Mouse (Mus musculus): Measurements from ENCODE around the gene Wfdc18. TPM values are rescaled to one million over a fixed set of nuclear protein-coding genes. Genes with fewer than 3 reads are reported as not detected.

Gene Wfdc18
- polyA plus RNA-seq, 1 experiment from 2014 or later, result not detected

DNA sequence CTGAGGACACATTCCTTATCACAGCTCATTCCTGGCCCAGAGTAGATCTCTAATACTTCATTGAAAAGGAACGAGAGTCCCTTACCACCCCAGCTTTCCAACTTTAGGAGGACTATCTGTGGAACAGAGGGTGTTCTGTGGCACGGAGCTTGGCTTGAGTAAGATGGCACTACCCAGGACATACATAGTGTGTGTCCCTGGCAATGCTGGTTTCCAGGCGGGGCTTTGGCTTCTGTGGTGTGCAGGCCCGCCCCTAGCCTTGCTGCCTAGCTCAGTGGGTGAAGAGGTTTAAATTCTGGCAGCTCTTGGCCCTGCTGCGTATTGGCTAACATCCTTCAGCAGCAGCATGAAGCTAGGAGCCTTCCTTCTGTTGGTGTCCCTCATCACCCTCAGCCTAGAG lies 37.9 kb downstream of the Wfdc18 start, which contains the start of gene Wfdc21:
Wfdc21 (plus strand) TSS at position 260 of the 400 bp plus-strand sequence.
- no peak for ATAC-seq
- Histone ChIP-seq H3K9ac (no peak within 1 kb of the TSS), H3K4me1 (no peaks in the 10 kb centered on the region), H3K4me3 (no peak within 1 kb of the TSS), H3K27ac (no peak within 1 kb of the TSS), H3K36me3 (ENCODE audit: poor library complexity, severe bottlenecking) (no peaks in the 10 kb centered on the region), H3K9me3 (replicated peaks) (no peaks in the 10 kb centered on the region), H3K27me3 (peaks cover 39% of the 10 kb centered on the region), H3K4me2 (no peak within 1 kb of the TSS)
- WGBS, result 81% methylated on average over 5 of the region's 5 CpGs

DNA sequence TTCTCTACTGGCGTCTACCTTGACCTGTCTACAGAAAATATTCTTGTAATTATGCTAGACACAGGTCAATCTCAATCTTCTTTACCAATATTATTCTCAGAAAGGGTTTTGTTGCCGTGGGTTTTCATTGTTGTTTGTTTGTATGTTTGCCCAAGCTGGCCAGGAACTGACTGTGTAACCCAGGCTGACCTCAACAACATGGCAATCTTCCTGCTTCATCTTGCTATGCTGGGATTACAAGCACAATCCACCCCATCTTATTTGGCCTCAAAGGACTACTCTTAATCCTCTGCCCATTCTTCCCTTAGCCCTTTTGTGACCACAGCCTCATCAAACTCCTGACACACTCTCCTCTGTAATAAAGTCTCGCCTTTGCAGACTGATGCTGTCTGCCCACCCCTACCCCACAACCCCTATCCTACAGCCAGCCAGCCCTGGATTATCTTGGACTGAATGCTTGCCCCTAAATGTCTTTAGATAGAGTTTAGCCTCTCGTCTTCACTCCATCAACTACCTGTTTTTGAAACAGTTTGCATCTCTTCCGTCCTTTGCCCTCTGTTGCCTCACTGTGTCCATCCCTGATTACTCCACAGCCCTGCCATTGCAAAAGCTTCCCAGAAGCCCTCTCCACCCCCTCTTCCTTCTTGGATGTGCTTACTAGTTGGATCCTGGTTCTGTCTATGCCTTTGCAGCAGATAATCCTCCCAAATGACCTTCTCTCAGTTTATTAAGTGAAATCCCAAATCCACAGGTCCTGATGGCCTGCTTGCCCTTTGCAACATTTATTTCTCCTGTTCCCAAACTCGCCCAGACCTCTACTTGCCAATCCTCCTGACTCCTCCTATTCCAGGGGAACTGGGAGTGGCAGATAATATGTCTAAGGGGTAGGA lies 38.8 kb downstream of the Wfdc18 start:
- no peaks in the 10 kb centered on the region for H3K9me3 ChIP-seq (replicated peaks)
- no peak overlapping the region for H3K27ac ChIP-seq
- no peak overlapping the region for H3K4me3 ChIP-seq
- no peaks in the 10 kb centered on the region for H3K36me3 ChIP-seq (ENCODE audit: poor library complexity, severe bottlenecking)
- H3K9ac ChIP-seq, result no peak overlapping the region
- 64% methylated on average over 6 of the region's 6 CpGs for whole genome bisulfite sequencing
- H3K4me1 ChIP-seq, result no peaks in the 10 kb centered on the region
- H3K4me2 ChIP-seq, result no peak overlapping the region
- ATAC-seq, result no peak
- H3K27me3 ChIP-seq, result peaks cover 47% of the 10 kb centered on the region

DNA sequence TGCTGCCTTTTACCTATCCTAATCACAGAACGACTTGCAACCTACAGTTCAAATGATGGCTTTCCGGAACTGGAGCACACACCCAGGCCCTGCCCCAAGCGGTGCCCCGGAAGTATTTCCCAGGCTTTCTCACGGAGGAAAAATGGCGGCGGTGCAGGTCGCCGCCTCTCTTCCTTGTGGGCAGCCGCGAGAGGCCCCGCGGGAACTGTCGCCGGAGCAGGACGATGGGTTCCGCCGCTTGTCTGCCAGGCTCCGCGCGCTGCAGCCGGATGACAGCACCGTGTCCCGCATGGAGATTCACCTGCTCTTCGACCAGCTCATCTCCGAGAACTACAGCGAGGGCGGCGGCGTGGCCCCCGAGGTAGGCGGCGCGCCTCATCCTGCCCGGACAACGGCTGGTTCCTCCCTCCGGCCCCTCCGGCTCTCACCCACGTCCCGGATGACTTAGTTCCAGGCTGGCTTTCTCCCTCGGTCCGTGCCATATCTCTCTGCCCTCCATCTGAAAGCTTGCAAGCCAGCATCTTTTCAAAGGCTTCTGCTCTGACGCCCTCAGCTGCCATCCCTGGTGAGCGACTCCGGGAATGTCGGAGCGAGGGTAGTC lies 44.9 kb downstream of the Wfdc18 start, which contains the start of gene Heatr6:
Heatr6 (plus strand) TSS at position 116 of the 601 bp plus-strand sequence.
- Histone ChIP-seq H3K9me3 (replicated peaks) (no peaks in the 10 kb centered on the region), H3K27ac (peak within 1 kb of the TSS; percentile 84), H3K9ac (peak within 1 kb of the TSS; percentile 86), H3K4me2 (peak within 1 kb of the TSS; percentile 70), H3K4me3 (peak within 1 kb of the TSS; percentile 78), H3K36me3 (ENCODE audit: poor library complexity, severe bottlenecking) (peaks cover 30% of the 10 kb centered on the region), H3K4me1 (peaks cover 16% of the 10 kb centered on the region), H3K27me3 (peaks cover 19% of the 10 kb centered on the region)
- peak; percentile 98 for ATAC-seq
- under 1% methylated on average over 47 of the region's 47 CpGs for WGBS

DNA sequence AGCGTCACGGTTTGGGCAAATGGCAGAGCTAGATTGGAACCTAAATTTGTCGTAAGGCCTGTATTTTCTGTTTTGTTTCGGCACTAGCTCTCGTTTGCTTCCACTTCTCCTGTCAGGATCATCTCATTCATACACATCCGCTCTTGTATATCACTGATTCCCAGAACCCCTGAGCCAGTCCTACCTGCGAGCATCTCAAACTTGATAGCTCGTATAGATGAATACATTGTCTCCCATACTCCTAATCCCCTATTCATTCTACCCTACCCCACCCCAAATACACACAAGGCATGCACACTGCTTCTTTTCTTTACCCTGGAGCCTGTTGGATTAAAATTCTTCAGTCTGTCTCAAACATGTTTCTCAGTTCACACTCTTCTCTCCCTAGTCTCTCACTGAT lies 45.4 kb downstream of the Wfdc18 start:
- peak; percentile 34; the same call in 1 of the 2 replicates for ATAC-seq

More for the DNA sequence above, 45.4 kb downstream of the Wfdc18 start:
- H3K27me3 ChIP-seq, result peaks cover 14% of the 10 kb centered on the region
- H3K4me2 ChIP-seq, result peak overlapping the region; percentile 70
- WGBS, result 3% methylated on average over 8 of the region's 8 CpGs
- peak overlapping the region; percentile 78 for H3K4me3 ChIP-seq
- H3K9me3 ChIP-seq (replicated peaks), result no peaks in the 10 kb centered on the region
- peaks cover 16% of the 10 kb centered on the region for H3K4me1 ChIP-seq
- peaks cover 35% of the 10 kb centered on the region for H3K36me3 ChIP-seq (ENCODE audit: poor library complexity, severe bottlenecking)
- H3K9ac ChIP-seq, result peak overlapping the region; percentile 86
- peak overlapping the region; percentile 84; the same call in 1 of the 2 replicates for H3K27ac ChIP-seq

Other genes with a start within 250 kb of the Wfdc18 start
- 2.5 TPM in 2 replicates for gene Mmp28, start 245.9 kb upstream of the Wfdc18 start, polyA plus RNA-seq (2015; fragmentation: Nextera tagmentation; extraction: Ambion mirVana)
- gene Taf15, start 235.9 kb upstream of the Wfdc18 start, polyA plus RNA-seq (2015; fragmentation: Nextera tagmentation; extraction: Ambion mirVana), result 20.5 and 21.3 TPM in 2 replicates
- gene Heatr9, start 186.8 kb upstream of the Wfdc18 start, polyA plus RNA-seq (2015; fragmentation: Nextera tagmentation; extraction: Ambion mirVana), result not detected in 2 replicates
- not detected in 2 replicates for gene Ccl5, start 178.5 kb upstream of the Wfdc18 start, polyA plus RNA-seq (2015; fragmentation: Nextera tagmentation; extraction: Ambion mirVana)
- 0.48 and 0.81 TPM in 2 replicates for gene Ccl9, start 130.4 kb upstream of the Wfdc18 start, polyA plus RNA-seq (2015; fragmentation: Nextera tagmentation; extraction: Ambion mirVana)
- 0.87 and 1.1 TPM in 2 replicates for gene Ccl6, start 115.9 kb upstream of the Wfdc18 start, polyA plus RNA-seq (2015; fragmentation: Nextera tagmentation; extraction: Ambion mirVana)
- gene Rpl9-ps1, start 63.4 kb upstream of the Wfdc18 start, polyA plus RNA-seq (2015; fragmentation: Nextera tagmentation; extraction: Ambion mirVana), result not detected in 2 replicates
- 0.61 and 1.0 TPM in 2 replicates for gene Ccl3, start 59.7 kb upstream of the Wfdc18 start, polyA plus RNA-seq (2015; fragmentation: Nextera tagmentation; extraction: Ambion mirVana)
- 0.36 TPM in 1 of 2 replicates, not detected in the other for gene Ccl4, start 46.4 kb upstream of the Wfdc18 start, polyA plus RNA-seq (2015; fragmentation: Nextera tagmentation; extraction: Ambion mirVana)
- not detected in 2 replicates for gene Wfdc17, start 5.0 kb upstream of the Wfdc18 start, polyA plus RNA-seq (2015; fragmentation: Nextera tagmentation; extraction: Ambion mirVana)
- not detected in 2 replicates for gene Wfdc21, start 37.9 kb downstream of the Wfdc18 start, polyA plus RNA-seq (2015; fragmentation: Nextera tagmentation; extraction: Ambion mirVana)
- 39.1 and 40.6 TPM in 2 replicates for gene Heatr6, start 44.7 kb downstream of the Wfdc18 start, polyA plus RNA-seq (2015; fragmentation: Nextera tagmentation; extraction: Ambion mirVana)
- not detected in 2 replicates for gene Hnf1b, start 141.0 kb downstream of the Wfdc18 start, polyA plus RNA-seq (2015; fragmentation: Nextera tagmentation; extraction: Ambion mirVana)
- gene Ddx52, start 233.0 kb downstream of the Wfdc18 start, polyA plus RNA-seq (2015; fragmentation: Nextera tagmentation; extraction: Ambion mirVana), result 37.4 and 41.9 TPM in 2 replicates